Mouse (Mus musculus) ES-E14 (cell line): ENCODE data around the gene N4bp1. TPM values are rescaled to one million over a fixed set of nuclear protein-coding genes. Genes with fewer than 3 reads are reported as not detected.

Source experiments
- DNase-seq: peaks from one replicate; pipeline ENCODE4 v3.0.0-alpha.2; 2013; ENCODE audit warnings: low read depth, low spot score
- H3K27ac ChIP-seq: 2 replicates; pipeline ENCODE4 v1.5.1; 2012; ENCODE audit warnings: low read depth, mild to moderate bottlenecking, low read length, moderate library complexity, mixed read lengths; ENCODE audit not compliant: poor library complexity, insufficient read depth, severe bottlenecking
- H3K36me3 ChIP-seq: 2 replicates; pipeline ENCODE4 v1.6.1; 2012; ENCODE audit warnings: mild to moderate bottlenecking, low read length, moderate library complexity, mixed read lengths; ENCODE audit not compliant: control insufficient read depth, poor library complexity, insufficient read depth, severe bottlenecking
- H3K4me1 ChIP-seq, 2 experiments: fragments of 150-350 bp in 1 of 2; sonication (generic) in 1 of 2; 2 replicates each; pipeline ENCODE4 v1.6.1; 2012; ENCODE audit warnings: low read length in 2 of 2, mild to moderate bottlenecking in 1 of 2, mixed read lengths in 1 of 2; ENCODE audit not compliant: control insufficient read depth in 2 of 2, insufficient read depth in 2 of 2, poor library complexity in 1 of 2
- H3K4me3 ChIP-seq, 2 experiments: fragments of 150-350 bp in 1 of 2; sonication (generic) in 1 of 2; 2 replicates each; pipeline ENCODE4 v1.5.1; 2012; ENCODE audit warnings: low read length in 2 of 2, low read depth in 1 of 2, mild to moderate bottlenecking in 1 of 2, mixed read lengths in 1 of 2; ENCODE audit not compliant: insufficient read depth in 1 of 2, poor library complexity in 1 of 2, severe bottlenecking in 1 of 2
- H3K9ac ChIP-seq: 2 replicates; pipeline ENCODE4 v1.6.1; 2012; ENCODE audit warnings: low read depth, mild to moderate bottlenecking, low read length, mixed read lengths; ENCODE audit not compliant: poor library complexity, insufficient read depth, severe bottlenecking
- H3K9me3 ChIP-seq: fragments of 150-350 bp; sonication (generic); 2 replicates; pipeline ENCODE4 v1.6.1; 2012; ENCODE audit warnings: low read depth, mild to moderate bottlenecking, low read length; ENCODE audit not compliant: control insufficient read depth, insufficient read depth
- CHD2 ChIP-seq: IDR thresholded peaks from 2 replicates; pipeline ENCODE4 v1.6.1; 2014; ENCODE audit warnings: mild to moderate bottlenecking, low read depth, low read length, inconsistent platforms
- HCFC1 ChIP-seq: IDR thresholded peaks from 2 replicates; pipeline ENCODE4 v1.6.1; 2012; ENCODE audit warnings: low read length, inconsistent platforms, borderline replicate concordance; ENCODE audit not compliant: insufficient read depth
- MAFK ChIP-seq: IDR thresholded peaks from 2 replicates; pipeline ENCODE4 v1.6.1; 2014; ENCODE audit warnings: mild to moderate bottlenecking, low read depth, low read length, inconsistent platforms; ENCODE audit not compliant: insufficient read depth
- ZC3H11A ChIP-seq: IDR thresholded peaks from 2 replicates; pipeline ENCODE4 v1.6.1; 2012; ENCODE audit warnings: low read depth, mild to moderate bottlenecking, inconsistent platforms, low read length, borderline replicate concordance
- ZNF384 ChIP-seq: IDR thresholded peaks from 2 replicates; pipeline ENCODE4 v1.6.1; 2012; ENCODE audit warnings: low read depth, low read length, inconsistent platforms
- in situ Hi-C, 2 experiments: fragments of 600-800 bp; cut with MboI; formaldehyde crosslinking; loops; one replicate each; pipeline ENCODE4 v1.15.1; 2025; ENCODE audit warnings: low sequenced_read_pairs in 2 of 2, inconsistent platforms in 1 of 2; ENCODE audit not compliant: unreplicated experiment in 2 of 2
- total RNA-seq: library from RNA; depleted of rRNA; stranded (reverse); fragments of 300-350 nt; gene quantifications from 2 replicates; pipeline ENCODE4 v1.2.3, GENCODE M21; 2012

The N4bp1 gene
- total RNA-seq, 1 experiment = 40.2 TPM

- Histone ChIP-seq H3K4me3 (no peak overlapping the region), H3K36me3 (no peaks in the 10 kb centered on the region), H3K9ac (no peak overlapping the region), H3K9me3 (no peaks in the 10 kb centered on the region), H3K27ac (no peak overlapping the region), H3K4me1 (peaks cover 2 to 7% of the 10 kb centered on the region in 2 experiments; a peak in 1 of 4 replicates)
- in situ Hi-C loops = loop anchor here in 1 of 2 experiments (25.0 kb wide), 1 partner anchor 586 kb away; no protein-coding TSS in a partner anchor
- peak; percentile 77 for DNase-seq
- TF ChIP-seq ZC3H11A (peak; percentile 83), MAFK (no peak), ZNF384 (no peak), CHD2 (no peak), HCFC1 (no peak)
Measured at GRCm38 (mm10) chr8:86926237-86926636, 41.2 kb upstream of the N4bp1 start.

GRCm38 (mm10) chr8:86923219-86923835 lies 38.3 kb upstream of the N4bp1 start:
- Histone ChIP-seq H3K36me3 (no peaks in the 10 kb centered on the region), H3K4me3 (no peak overlapping the region), H3K9me3 (no peaks in the 10 kb centered on the region), H3K27ac (no peak overlapping the region), H3K4me1 (peaks cover 2 to 7% of the 10 kb centered on the region in 2 experiments; a peak in 1 of 4 replicates), H3K9ac (no peak overlapping the region)
- DNase-seq = peak; percentile 43
- in situ Hi-C loops = loop anchor here in 1 of 2 experiments (25.0 kb wide), 1 partner anchor 311 kb away; the partner anchor contains the start of gene Lonp2
- TF ChIP-seq ZNF384 (no peak), ZC3H11A (no peak), HCFC1 (no peak), CHD2 (no peak), MAFK (no peak)

- Histone ChIP-seq H3K4me3 (no peak overlapping the region), H3K9ac (no peak overlapping the region), H3K9me3 (no peaks in the 10 kb centered on the region), H3K36me3 (no peaks in the 10 kb centered on the region), H3K27ac (no peak overlapping the region), H3K4me1 (peaks cover 2 to 7% of the 10 kb centered on the region in 2 experiments; a peak in 1 of 4 replicates)
- TF ChIP-seq HCFC1 = no peak
- TF ChIP-seq MAFK = no peak
- TF ChIP-seq CHD2 = no peak
- no peak for TF ChIP-seq ZNF384
- no peak for TF ChIP-seq ZC3H11A
- DNase-seq = no peak
- in situ Hi-C loops = loop anchor here in 1 of 2 experiments (25.0 kb wide), 1 partner anchor 310 kb away; the partner anchor contains the start of gene Lonp2
Measured at GRCm38 (mm10) chr8:86922673-86923072, 37.6 kb upstream of the N4bp1 start.

GRCm38 (mm10) chr8:86922141-86922540 lies 37.1 kb upstream of the N4bp1 start:
- H3K9me3 ChIP-seq = no peaks in the 10 kb centered on the region
- TF ChIP-seq MAFK = no peak
- no peak for TF ChIP-seq ZNF384
- TF ChIP-seq ZC3H11A = no peak
- TF ChIP-seq HCFC1 = no peak
- no peak for TF ChIP-seq CHD2
- H3K9ac ChIP-seq = no peak overlapping the region
- H3K4me3 ChIP-seq = no peak overlapping the region
- H3K36me3 ChIP-seq = no peaks in the 10 kb centered on the region
- in situ Hi-C loops = loop anchor here in 1 of 2 experiments (25.0 kb wide), 1 partner anchor 310 kb away; the partner anchor contains the start of gene Lonp2
- no peak overlapping the region for H3K27ac ChIP-seq
- no peak for DNase-seq
- H3K4me1 ChIP-seq = peaks cover 2 to 7% of the 10 kb centered on the region in 2 experiments; a peak in 1 of 4 replicates
